Mouse (Mus musculus) hindbrain, embryonic 14.5 days (tissue): ENCODE measurements around the gene Caap1. TPM values are rescaled to one million over a fixed set of nuclear protein-coding genes. Genes with fewer than 3 reads are reported as not detected.

Source experiments
- polyA plus RNA-seq: library from polyadenylated mRNA; unstranded; fragments of >200 nt; fragmentation: Nextera tagmentation; extraction: Ambion mirVana; gene quantifications from 2 replicates; pipeline ENCODE4 v1.2.1, GENCODE M21; 2014

The Caap1 gene
- polyA plus RNA-seq, 1 experiment from 2014 or later: 19.4 TPM

Other genes starting within 250 kb of the Caap1 start
- gene Gm10306, start 250 bp downstream of the Caap1 start, polyA plus RNA-seq: not detected in 2 replicates
- gene Plaa, start 46.4 kb upstream of the Caap1 start, polyA plus RNA-seq: 72.1 and 75.3 TPM in 2 replicates
- 27.3 and 27.6 TPM in 2 replicates for gene Ift74, start 57.7 kb upstream of the Caap1 start, polyA plus RNA-seq
- gene Lrrc19, start 93.3 kb upstream of the Caap1 start, polyA plus RNA-seq: 0.37 and 0.40 TPM in 2 replicates
- gene Tek, start 182.5 kb upstream of the Caap1 start, polyA plus RNA-seq: 11.5 and 11.6 TPM in 2 replicates